Mouse (Mus musculus) left cerebral cortex, adult 2 months (tissue): ENCODE measurements around the gene Wdr17. TPM values are rescaled to one million over a fixed set of nuclear protein-coding genes. Genes with fewer than 3 reads are reported as not detected.
"Not testable (repeated sequence)": the region's sequence is repeated elsewhere in the genome, so short reads cannot be mapped to it uniquely, and the experiment has no call there.

Experiments used
- DNase-seq, 2 experiments: peaks; one replicate each; pipeline ENCODE4 v3.0.0; 2021 to 2022; ENCODE audit warnings: low spot score in 2 of 2, mixed read lengths in 1 of 2; ENCODE audit errors: extremely low spot score in 1 of 2
- H3K27ac ChIP-seq: fragments of 200-600 bp; 2 replicates; pipeline ENCODE4 v1.8.1; 2022
- H3K4me3 ChIP-seq: fragments of 200-600 bp; 2 replicates; pipeline ENCODE4 v1.8.1; 2022
- CTCF ChIP-seq: fragments of 200-600 bp; IDR thresholded peaks from 2 replicates; pipeline ENCODE4 v1.8.1; 2022; ENCODE audit warnings: antibody characterized with exemption, mild to moderate bottlenecking, moderate library complexity
- intact Hi-C: fragments of 180-260 bp; cut with DNase I; formaldehyde crosslinking; loops from one replicate; pipeline ENCODE4 v1.15.1; 2025
- total RNA-seq, 2 experiments: library from RNA; stranded (reverse); gene quantifications; 2 replicates each; pipeline ENCODE4 v1.2.3; 2021

Wdr17 gene
- total RNA-seq, 2 experiments from 2014 or later, result 40.9 to 44.5 TPM

- peak overlapping the region; percentile 7; the same call in 1 of the 2 replicates for H3K27ac ChIP-seq
- no peak overlapping the region for H3K4me3 ChIP-seq
- peak; percentile 43 to 50 for DNase-seq
- intact Hi-C loops, result no loop called here
- no peak for TF ChIP-seq CTCF
Observed at GRCm38 (mm10) chr8:54667756-54668155, 219.2 kb downstream of the Wdr17 start.

GRCm38 (mm10) chr8:54660675-54661074, 226.3 kb downstream of the Wdr17 start:
- no peak overlapping the region for H3K27ac ChIP-seq
- TF ChIP-seq CTCF, result peak; percentile 75
- DNase-seq, result peak; percentile 56 to 59
- intact Hi-C loops, result loop anchor here (1.0 to 5.0 kb wide), 4 partner anchors 123 to 444 kb away; partner anchors contain the start of genes Asb5 and Spcs3
- no peak overlapping the region for H3K4me3 ChIP-seq

- H3K27ac ChIP-seq, result no peak overlapping the region
- no peak for DNase-seq
- H3K4me3 ChIP-seq, result no peak overlapping the region
- intact Hi-C loops, result loop anchor here (1.0 to 5.0 kb wide), 3 partner anchors 122 to 152 kb away; partner anchors contain the start of genes Asb5 and Spcs3
- peak; percentile 41 for TF ChIP-seq CTCF
Observed at GRCm38 (mm10) chr8:54659703-54660102, 227.3 kb downstream of the Wdr17 start.

- DNase-seq, result no peak
- Histone ChIP-seq H3K4me3 (no peak overlapping the region), H3K27ac (no peak overlapping the region)
- intact Hi-C loops, result no loop called here
- TF ChIP-seq CTCF, result no peak
Observed at GRCm38 (mm10) chr8:54638634-54639033, 248.3 kb downstream of the Wdr17 start.

GRCm38 (mm10) chr8:54616710-54617109, 270.3 kb downstream of the Wdr17 start:
- H3K4me3 ChIP-seq, intact Hi-C loops, H3K27ac ChIP-seq, DNase-seq: not testable (repeated sequence)

GRCm38 (mm10) chr8:54610238-54610637, 276.7 kb downstream of the Wdr17 start:
- intact Hi-C loops, result no loop called here
- Histone ChIP-seq H3K4me3 (no peak overlapping the region), H3K27ac (no peak overlapping the region)
- TF ChIP-seq CTCF, result no peak
- no peak for DNase-seq

GRCm38 (mm10) chr8:54609336-54609735, 277.6 kb downstream of the Wdr17 start:
- no peak for TF ChIP-seq CTCF
- no peak for DNase-seq
- intact Hi-C loops, result no loop called here

GRCm38 (mm10) chr8:54603440-54603839, 283.5 kb downstream of the Wdr17 start:
- Histone ChIP-seq H3K4me3 (no peak overlapping the region), H3K27ac (no peak overlapping the region)
- intact Hi-C loops, result no loop called here
- no peak for TF ChIP-seq CTCF
- DNase-seq, result no peak

More at GRCm38 (mm10) chr8:54609336-54609735, 277.6 kb downstream of the Wdr17 start:
- Histone ChIP-seq H3K4me3 (no peak overlapping the region), H3K27ac (no peak overlapping the region)

- intact Hi-C loops, result loop anchor here (2.0 kb wide), 1 partner anchor 72 kb away; the partner anchor contains the start of genes Asb5 and Spcs3
- peak; percentile 35 to 44 for DNase-seq
- no peak for TF ChIP-seq CTCF
- H3K27ac ChIP-seq, result peak within 1 kb of the TSS; percentile 48
- peak within 1 kb of the TSS; percentile 26 for H3K4me3 ChIP-seq
Observed at GRCm38 (mm10) chr8:54600671-54601251, 286.2 kb downstream of the Wdr17 start, which contains the start of gene Spata4. Gene Spata4, plus strand, starts transcription at chr8:54600781.

- intact Hi-C loops, result no loop called here
- DNase-seq, result no peak
- H3K4me3 ChIP-seq, result no peak overlapping the region
- no peak for TF ChIP-seq CTCF
- peak overlapping the region; percentile 67 for H3K27ac ChIP-seq
Observed at GRCm38 (mm10) chr8:54597386-54597785, 289.6 kb downstream of the Wdr17 start.

GRCm38 (mm10) chr8:54596940-54597339, 290.0 kb downstream of the Wdr17 start:
- no peak for TF ChIP-seq CTCF
- peak overlapping the region; percentile 67 for H3K27ac ChIP-seq
- intact Hi-C loops, result no loop called here
- no peak overlapping the region for H3K4me3 ChIP-seq
- DNase-seq, result no peak

- DNase-seq, result no peak
- TF ChIP-seq CTCF, result no peak
- intact Hi-C loops, result no loop called here
- H3K27ac ChIP-seq, result no peak overlapping the region; the same call in 1 of the 2 replicates
- no peak overlapping the region for H3K4me3 ChIP-seq
Observed at GRCm38 (mm10) chr8:54596051-54596450, 290.9 kb downstream of the Wdr17 start.

GRCm38 (mm10) chr8:54594634-54595033, 292.4 kb downstream of the Wdr17 start:
- Histone ChIP-seq H3K4me3 (peak overlapping the region; percentile 9; the same call in 1 of the 2 replicates), H3K27ac (peak overlapping the region; percentile 69)
- DNase-seq, result no peak
- TF ChIP-seq CTCF, result no peak
- intact Hi-C loops, result no loop called here
